Mouse (Mus musculus) stomach, postnatal 0 days (tissue): ENCODE results near the gene Pakap. TPM values are rescaled to one million over a fixed set of nuclear protein-coding genes. Genes with fewer than 3 reads are reported as not detected.
"Not testable (repeated sequence)": the region's sequence is repeated elsewhere in the genome, so short reads cannot be mapped to it uniquely, and the experiment has no call there.

ENCODE experiments used
- ATAC-seq: fragments of 200-750 bp; cut with Nextera tagmentation; 2 replicates; pipeline ENCODE4 v1.8.0; 2017; ENCODE audit not compliant: low FRiP score, low TSS enrichment
- DNase-seq: peaks from one replicate; pipeline ENCODE4 v3.0.0-alpha.2; 2016; ENCODE audit warnings: low spot score
- H3K27ac ChIP-seq: fragments of 300-500 bp; sonication (generic); replicated peaks from 2 replicates; pipeline ENCODE4 v1.5.1; 2014; ENCODE audit warnings: mild to moderate bottlenecking, control low read depth
- H3K27me3 ChIP-seq: fragments of 300-500 bp; sonication (generic); 2 replicates; pipeline ENCODE4 v1.6.1; 2014; ENCODE audit warnings: low read length; ENCODE audit not compliant: control insufficient read depth, insufficient read depth
- H3K36me3 ChIP-seq: fragments of 300-500 bp; sonication (generic); 2 replicates; pipeline ENCODE4 v1.6.1; 2014; ENCODE audit warnings: low read length, mixed read lengths; ENCODE audit not compliant: control insufficient read depth, insufficient read depth
- H3K4me1 ChIP-seq: fragments of 300-500 bp; sonication (generic); replicated peaks from 2 replicates; pipeline ENCODE4 v1.6.1; 2014; ENCODE audit warnings: antibody characterized with exemption; ENCODE audit not compliant: control insufficient read depth, insufficient read depth
- H3K4me2 ChIP-seq: fragments of 300-500 bp; sonication (generic); replicated peaks from 2 replicates; pipeline ENCODE4 v1.6.1; 2014; ENCODE audit warnings: low read depth, mild to moderate bottlenecking, control low read depth, moderate library complexity
- H3K4me3 ChIP-seq: fragments of 300-500 bp; sonication (generic); 2 replicates; pipeline ENCODE4 v1.5.1; 2014; ENCODE audit warnings: low read depth, low read length, control low read depth
- H3K9ac ChIP-seq: fragments of 300-500 bp; sonication (generic); 2 replicates; pipeline ENCODE4 v1.6.1; 2014; ENCODE audit warnings: mild to moderate bottlenecking, low read length, control low read depth, mixed read lengths
- H3K9me3 ChIP-seq: fragments of 300-500 bp; sonication (generic); 2 replicates; pipeline ENCODE4 v1.6.1; 2016; ENCODE audit warnings: low read length; ENCODE audit not compliant: control insufficient read depth
- CTCF ChIP-seq: IDR thresholded peaks from 2 replicates; pipeline ENCODE4 v1.5.1; 2016; ENCODE audit warnings: antibody characterized with exemption, low read depth, mild to moderate bottlenecking, moderate library complexity
- EP300 ChIP-seq: optimal IDR thresholded peaks from 2 replicates; pipeline ENCODE3; 2016; ENCODE audit warnings: antibody characterized with exemption
- WGBS: fragments of 180-500 bp; shearing (Covaris S2); extraction: QIAGEN DNeasy Blood & Tissue Kit; methylation state at CpG from one replicate; pipeline ENCODE4 v1.1.7; 2014; 5-methylcytosine and 5-hydroxymethylcytosine counted together
- polyA plus RNA-seq: library from polyadenylated mRNA; unstranded; fragments of >200 nt; fragmentation: Nextera tagmentation; extraction: Ambion mirVana; gene quantifications from 2 replicates; pipeline ENCODE4 v1.2.1, GENCODE M21; 2015

The Pakap gene
- polyA plus RNA-seq, 1 experiment from 2014 or later: 12.2 TPM

GRCm38 (mm10) chr4:57888246-57888645 is 320.3 kb downstream of the Pakap start:
- ATAC-seq: no peak
- Histone ChIP-seq H3K27ac (no peak overlapping the region), H3K9me3 (no peaks in the 10 kb centered on the region), H3K4me1 (no peaks in the 10 kb centered on the region), H3K4me3 (no peak overlapping the region), H3K27me3 (no peaks in the 10 kb centered on the region), H3K36me3 (peaks cover 1% of the 10 kb centered on the region; the same call in 1 of the 2 replicates), H3K4me2 (no peak overlapping the region), H3K9ac (no peak overlapping the region)
- 95% methylated on average over 2 of the region's 2 CpGs for WGBS
- DNase-seq: no peak
- TF ChIP-seq CTCF (no peak), EP300 (no peak)

GRCm38 (mm10) chr4:57888978-57889377 is 321.0 kb downstream of the Pakap start:
- H3K9me3 ChIP-seq, H3K36me3 ChIP-seq, H3K4me1 ChIP-seq, H3K4me3 ChIP-seq, ATAC-seq, H3K27me3 ChIP-seq, H3K27ac ChIP-seq, H3K9ac ChIP-seq, DNase-seq, H3K4me2 ChIP-seq: not testable (repeated sequence)
- WGBS: 95% methylated on average over 1 of the region's 1 CpGs

- H3K27me3 ChIP-seq: no peaks in the 10 kb centered on the region
- ATAC-seq (peak; percentile 45; the same call in 1 of the 2 replicates), DNase-seq (no peak)
- no peak overlapping the region for H3K9ac ChIP-seq
- H3K4me2 ChIP-seq: no peak overlapping the region
- no peak for TF ChIP-seq CTCF
- TF ChIP-seq EP300: no peak
- no peak overlapping the region for H3K27ac ChIP-seq
- H3K4me1 ChIP-seq: no peaks in the 10 kb centered on the region
- H3K36me3 ChIP-seq: peaks cover 3% of the 10 kb centered on the region; the same call in 1 of the 2 replicates
- H3K4me3 ChIP-seq: no peak overlapping the region
- WGBS: 79% methylated on average over 8 of the region's 8 CpGs
- no peaks in the 10 kb centered on the region for H3K9me3 ChIP-seq
Measured at GRCm38 (mm10) chr4:57889773-57890172, 321.8 kb downstream of the Pakap start.

- no peak for DNase-seq
- ATAC-seq: no peak
- H3K4me3 ChIP-seq: no peak overlapping the region
- no peak overlapping the region for H3K9ac ChIP-seq
- no peak overlapping the region for H3K27ac ChIP-seq
- no peaks in the 10 kb centered on the region for H3K9me3 ChIP-seq
- no peak for TF ChIP-seq CTCF
- TF ChIP-seq EP300: no peak
- H3K36me3 ChIP-seq: peaks cover 3% of the 10 kb centered on the region; the same call in 1 of the 2 replicates
- H3K4me1 ChIP-seq: peaks cover 2% of the 10 kb centered on the region; the same call in 1 of the 2 replicates
- no peaks in the 10 kb centered on the region for H3K27me3 ChIP-seq
- H3K4me2 ChIP-seq: no peak overlapping the region
- WGBS: 86% methylated on average over 10 of the region's 10 CpGs
Measured at GRCm38 (mm10) chr4:57892001-57892586, 324.1 kb downstream of the Pakap start.

GRCm38 (mm10) chr4:57895140-57895539 is 327.2 kb downstream of the Pakap start:
- peak overlapping the region; percentile 24; the same call in 1 of the 2 replicates for H3K27ac ChIP-seq
- 50% methylated on average over 5 of the region's 5 CpGs for WGBS
- no peak for ATAC-seq

GRCm38 (mm10) chr4:57895902-57896301 is 327.9 kb downstream of the Pakap start:
- no peak for TF ChIP-seq CTCF
- TF ChIP-seq EP300: no peak
- no peaks in the 10 kb centered on the region for H3K9me3 ChIP-seq
- 33% methylated on average over 6 of the region's 6 CpGs for WGBS
- H3K9ac ChIP-seq: no peak overlapping the region
- H3K4me2 ChIP-seq: no peak overlapping the region
- no peak overlapping the region for H3K27ac ChIP-seq
- peaks cover 2% of the 10 kb centered on the region; the same call in 1 of the 2 replicates for H3K4me1 ChIP-seq
- H3K4me3 ChIP-seq: no peak overlapping the region
- H3K36me3 ChIP-seq: peaks cover 3% of the 10 kb centered on the region; the same call in 1 of the 2 replicates
- DNase-seq (no peak), ATAC-seq (no peak)
- no peaks in the 10 kb centered on the region for H3K27me3 ChIP-seq

More at GRCm38 (mm10) chr4:57895140-57895539, 327.2 kb downstream of the Pakap start:
- no peak overlapping the region for H3K4me2 ChIP-seq
- no peak overlapping the region for H3K4me3 ChIP-seq
- H3K27me3 ChIP-seq: no peaks in the 10 kb centered on the region
- TF ChIP-seq CTCF (no peak), EP300 (no peak)
- H3K4me1 ChIP-seq: peaks cover 2% of the 10 kb centered on the region; the same call in 1 of the 2 replicates
- H3K9ac ChIP-seq: no peak overlapping the region
- DNase-seq: no peak
- peaks cover 3% of the 10 kb centered on the region; the same call in 1 of the 2 replicates for H3K36me3 ChIP-seq
- no peaks in the 10 kb centered on the region for H3K9me3 ChIP-seq
